Mouse (Mus musculus): ENCODE measurements at regions not wholly inside any gene's neighbourhood (a gene's known extent, or its start where the extent isn't known, plus 50 kb on each side); places are given as distances from the start of the nearest gene placed in this dataset.

- DNase-seq: peak; percentile 2
Measured at GRCm38 (mm10) chr3:113169000-113169399, 89.6 kb downstream of the Amy2a5 start.

- DNase-seq: no peak
Measured at GRCm38 (mm10) chr3:113162300-113162699, 96.3 kb downstream of the Amy2a5 start.
